Mouse (Mus musculus) ZHBTc4 (cell line): ENCODE measurements around the gene Edem1.

Experiments used
- DNase-seq: peaks from one replicate; pipeline ENCODE4 v3.0.0-alpha.2; 2011; ENCODE audit warnings: low read depth, low spot score

Edem1 gene

GRCm38 (mm10) chr6:108875344-108875743 is 46.9 kb downstream of the Edem1 start:
- no peak for DNase-seq

GRCm38 (mm10) chr6:108876052-108876451 is 47.6 kb downstream of the Edem1 start:
- peak; percentile 46 for DNase-seq

GRCm38 (mm10) chr6:108876486-108876885 is 48.0 kb downstream of the Edem1 start:
- DNase-seq = peak; percentile 20

- DNase-seq = no peak
Observed at GRCm38 (mm10) chr6:108880368-108881013, 52.0 kb downstream of the Edem1 start.

GRCm38 (mm10) chr6:108881074-108881473 is 52.6 kb downstream of the Edem1 start:
- DNase-seq = peak; percentile 21

- no peak for DNase-seq
Observed at GRCm38 (mm10) chr6:108883826-108884225, 55.4 kb downstream of the Edem1 start.

- no peak for DNase-seq
Observed at GRCm38 (mm10) chr6:108884603-108885002, 56.2 kb downstream of the Edem1 start.

- no peak for DNase-seq
Observed at GRCm38 (mm10) chr6:108886346-108886745, 57.9 kb downstream of the Edem1 start.

GRCm38 (mm10) chr6:108892589-108892988 is 64.1 kb downstream of the Edem1 start:
- DNase-seq = no peak

- no peak for DNase-seq
Observed at GRCm38 (mm10) chr6:108895129-108895528, 66.7 kb downstream of the Edem1 start.

GRCm38 (mm10) chr6:108895976-108896375 is 67.5 kb downstream of the Edem1 start:
- DNase-seq = no peak

- DNase-seq = no peak
Observed at GRCm38 (mm10) chr6:108896525-108897087, 68.2 kb downstream of the Edem1 start.

- DNase-seq = no peak
Observed at GRCm38 (mm10) chr6:108899231-108899630, 70.8 kb downstream of the Edem1 start.

GRCm38 (mm10) chr6:108902124-108902523 is 73.7 kb downstream of the Edem1 start:
- no peak for DNase-seq

GRCm38 (mm10) chr6:108903280-108903679 is 74.8 kb downstream of the Edem1 start:
- DNase-seq = no peak

GRCm38 (mm10) chr6:108906539-108906938 is 78.1 kb downstream of the Edem1 start:
- DNase-seq = no peak
